In the genomic region with DNA sequence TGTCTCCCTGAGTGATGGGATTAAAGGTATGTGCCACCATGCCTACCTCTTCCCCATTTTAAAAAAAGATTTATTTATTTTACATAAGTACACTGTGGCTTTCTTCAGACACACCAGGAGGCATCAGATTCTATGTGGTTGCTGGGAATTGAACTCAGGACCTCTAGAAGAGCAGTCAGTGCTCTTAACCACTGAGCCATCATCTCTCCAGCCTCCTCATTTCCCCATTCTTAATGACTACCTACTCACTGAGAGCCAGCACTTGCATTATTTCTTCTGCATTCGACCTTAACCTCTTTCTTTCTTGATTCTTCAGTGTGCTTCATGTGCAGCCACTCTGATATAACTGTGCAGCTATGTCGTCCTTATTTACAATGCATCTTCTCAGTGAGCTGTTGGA, we compare ENCODE assay signal across 23 mouse cellular contexts.
"Had no signal": no experiment of that assay in that cellular context is flagged by ENCODE, and none has a peak within 500 bp of the region (broad histone marks: within the 10 kb centered on the region; RNA-seq: fewer than 3 reads in every experiment).

No protein-coding gene starts in this region.

- ATAC-seq: liver, postnatal 0 days; lung, postnatal 0 days; midbrain, embryonic 15.5 days had no signal

- H3K9me3 ChIP-seq: limb, embryonic 12.5 days; limb, embryonic 15.5 days; midbrain, embryonic 12.5 days; midbrain, embryonic 15.5 days; neural tube, embryonic 12.5 days; neural tube, embryonic 15.5 days had no signal

- H3K9ac ChIP-seq: limb, embryonic 12.5 days; limb, embryonic 15.5 days; liver, embryonic 14.5 days; liver, postnatal 0 days; lung, embryonic 14.5 days; midbrain, embryonic 12.5 days; midbrain, embryonic 15.5 days; neural tube, embryonic 12.5 days; neural tube, embryonic 15.5 days had no signal

- H3K4me1 ChIP-seq: limb, embryonic 12.5 days; limb, embryonic 15.5 days; midbrain, embryonic 12.5 days; midbrain, embryonic 15.5 days; neural tube, embryonic 12.5 days; neural tube, embryonic 15.5 days had no signal

- H3K4me2 ChIP-seq: limb, embryonic 12.5 days; limb, embryonic 15.5 days; liver, embryonic 11.5 days; lung, embryonic 14.5 days; midbrain, embryonic 12.5 days; midbrain, embryonic 15.5 days; neural tube, embryonic 12.5 days; neural tube, embryonic 15.5 days had no signal

- H3K36me3 ChIP-seq: midbrain, embryonic 12.5 days had no signal

- H3K4me3 ChIP-seq: limb, embryonic 12.5 days; limb, embryonic 15.5 days; midbrain, embryonic 12.5 days; midbrain, embryonic 15.5 days; neural tube, embryonic 12.5 days; neural tube, embryonic 15.5 days had no signal

- DNase-seq: kidney, postnatal 10 days; kidney, postnatal 36 days; layer of hippocampus, adult 9-11 months; left cerebral cortex, postnatal 4 days; liver, postnatal 0 days; lung, embryonic 14.5 days; right cerebral cortex, adult 18-20 months; right cerebral cortex, postnatal 14 days; right cerebral cortex, postnatal 4 days; thymus, adult 2 months; thymus, postnatal 14 days; thymus, postnatal 4 days had no signal

- H3K27ac ChIP-seq: limb, embryonic 12.5 days; limb, embryonic 15.5 days; liver, embryonic 14.5 days; macrophage; midbrain, embryonic 12.5 days; midbrain, embryonic 15.5 days; neural tube, embryonic 12.5 days; neural tube, embryonic 15.5 days; stomach, postnatal 0 days had no signal

- H3K27me3 ChIP-seq: limb, embryonic 12.5 days; limb, embryonic 15.5 days; midbrain, embryonic 12.5 days; midbrain, embryonic 15.5 days; neural tube, embryonic 12.5 days; neural tube, embryonic 15.5 days had no signal
